Mouse (Mus musculus): ENCODE results near the gene Rfxank. TPM values are rescaled to one million over a fixed set of nuclear protein-coding genes. Genes with fewer than 3 reads are reported as not detected.

The Rfxank gene
- total RNA-seq, 2 experiments from 2014 or later: 18.0 to 23.9 TPM

DNA sequence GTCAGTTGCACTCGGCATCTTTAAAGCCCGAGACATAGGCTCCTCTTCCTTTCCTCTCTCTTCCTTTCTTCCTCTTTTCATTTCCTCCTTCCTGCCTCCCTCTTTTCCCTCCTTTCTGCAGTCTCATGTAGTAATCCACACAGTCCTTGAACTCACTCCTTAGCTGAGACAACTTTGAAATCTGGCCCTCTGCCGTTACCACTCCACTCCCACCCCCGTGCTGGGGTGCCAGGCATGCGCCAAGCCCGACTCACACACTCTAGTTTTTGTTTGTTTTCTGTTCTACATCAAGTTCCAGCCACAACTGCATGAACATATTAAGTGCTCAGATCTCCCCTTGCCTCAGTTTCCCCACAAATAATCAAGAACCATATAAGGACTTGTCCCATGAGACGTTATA lies 34.0 kb downstream of the Rfxank start:
- DNase-seq: no peak

DNA sequence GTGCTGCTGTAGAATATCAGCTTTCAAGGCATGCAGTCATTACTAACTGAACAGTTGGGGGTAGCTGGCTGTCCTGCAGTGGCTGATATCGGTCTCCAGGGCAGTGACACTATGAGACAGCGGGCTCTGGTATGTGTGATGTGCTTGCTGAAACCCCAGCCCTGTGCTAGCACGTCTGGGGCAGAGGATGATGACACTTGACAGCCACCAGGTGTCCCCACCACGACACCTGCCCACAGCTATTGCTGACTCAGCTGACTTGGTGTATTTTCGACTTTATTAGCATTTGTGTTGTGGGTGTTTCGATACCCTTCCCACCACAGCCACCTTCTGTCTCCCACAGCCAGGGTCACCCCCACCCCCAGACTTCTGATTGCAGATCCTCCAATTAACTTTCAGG lies 34.4 kb downstream of the Rfxank start:
- DNase-seq: peak; percentile 53

DNA sequence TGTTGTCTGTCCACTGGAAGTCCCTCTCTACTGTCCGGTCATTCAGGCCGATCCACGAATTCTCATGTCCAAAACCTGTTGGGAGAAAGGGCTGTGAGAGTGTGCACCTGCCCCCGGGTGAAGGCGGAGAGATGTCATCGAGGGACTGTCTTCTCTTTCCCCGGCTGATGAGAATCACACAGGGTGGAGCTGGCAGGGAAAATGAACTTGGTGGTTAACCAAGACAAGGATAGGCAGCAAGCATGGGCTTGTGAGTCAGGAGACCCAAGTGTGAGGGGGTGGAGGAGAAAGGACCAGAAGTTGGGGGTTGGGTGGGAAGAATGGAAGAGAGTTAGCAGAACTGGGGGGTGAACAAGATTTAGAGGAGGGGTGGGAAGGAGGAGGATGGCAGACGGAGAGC lies 38.7 kb downstream of the Rfxank start:
- DNase-seq: no peak

DNA sequence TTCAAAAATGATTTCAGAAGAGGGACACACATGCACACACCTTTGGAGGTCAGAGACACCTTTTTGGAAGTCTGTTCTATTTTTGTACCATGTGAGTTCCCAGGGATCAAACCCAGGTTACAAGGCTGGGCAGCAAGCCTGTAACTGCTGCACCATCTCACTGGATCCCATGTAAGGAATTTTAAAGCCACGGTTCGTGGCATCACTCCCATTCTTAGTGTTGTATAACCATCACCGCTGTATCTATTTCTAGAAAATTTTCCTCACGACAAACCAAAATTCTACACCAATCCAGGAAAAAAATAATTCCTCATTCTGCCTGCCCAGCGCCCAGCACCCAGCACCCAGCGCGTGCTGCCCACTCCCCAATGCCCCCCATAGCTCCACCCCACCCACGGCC lies 39.7 kb downstream of the Rfxank start:
- no peak for DNase-seq

DNA sequence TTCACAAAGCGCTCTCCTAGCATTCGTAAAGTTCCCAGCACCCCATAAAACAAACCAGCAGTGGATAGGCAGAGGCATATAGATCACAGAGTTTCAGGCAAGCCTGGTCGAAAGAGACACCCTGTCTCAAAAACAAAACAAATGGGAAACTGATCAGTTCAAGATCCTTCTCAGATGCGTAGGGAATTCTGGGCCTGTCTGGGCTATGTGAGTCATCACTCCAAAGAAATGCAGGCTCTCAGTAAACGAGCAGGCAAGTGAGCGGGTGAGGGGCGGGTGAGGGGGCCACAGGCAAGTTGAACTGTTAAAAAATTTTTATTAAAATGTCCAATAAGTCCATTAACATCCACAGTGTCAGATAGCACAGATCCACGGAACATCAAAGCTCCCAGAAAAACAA lies 46.2 kb downstream of the Rfxank start:
- no peak for DNase-seq

DNA sequence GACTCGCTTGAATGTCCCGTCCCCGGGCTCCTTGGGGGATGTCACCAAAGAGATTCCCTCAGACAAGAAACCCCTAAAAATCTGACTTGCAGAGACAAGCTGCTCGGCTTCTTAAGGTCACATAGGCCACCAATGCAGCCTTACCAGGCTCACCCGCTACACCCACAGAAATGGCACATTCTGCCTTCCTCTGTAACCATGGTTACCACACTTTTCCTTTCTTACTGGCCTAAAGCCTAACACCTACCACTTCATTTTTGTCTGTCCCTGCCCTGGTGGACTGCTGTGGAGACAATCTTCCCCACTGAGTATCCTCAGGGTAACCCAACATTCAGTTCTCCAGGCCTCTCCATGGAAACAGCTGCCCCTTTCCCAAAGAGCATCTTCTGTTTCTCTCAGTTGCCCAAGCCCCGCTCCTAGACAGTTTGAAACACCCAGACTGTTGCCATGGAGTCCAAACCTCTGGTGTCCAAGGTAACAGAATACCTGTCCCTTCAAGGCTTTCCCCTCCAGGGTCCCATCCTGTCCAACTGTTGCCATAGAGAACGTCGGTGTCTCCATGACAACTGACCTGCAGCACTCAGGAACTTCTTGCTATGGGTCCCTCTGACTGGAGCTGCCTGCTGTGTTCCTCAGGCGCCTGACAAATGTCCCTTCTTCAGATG lies 49.5 kb downstream of the Rfxank start:
- DNase-seq: no peak

DNA sequence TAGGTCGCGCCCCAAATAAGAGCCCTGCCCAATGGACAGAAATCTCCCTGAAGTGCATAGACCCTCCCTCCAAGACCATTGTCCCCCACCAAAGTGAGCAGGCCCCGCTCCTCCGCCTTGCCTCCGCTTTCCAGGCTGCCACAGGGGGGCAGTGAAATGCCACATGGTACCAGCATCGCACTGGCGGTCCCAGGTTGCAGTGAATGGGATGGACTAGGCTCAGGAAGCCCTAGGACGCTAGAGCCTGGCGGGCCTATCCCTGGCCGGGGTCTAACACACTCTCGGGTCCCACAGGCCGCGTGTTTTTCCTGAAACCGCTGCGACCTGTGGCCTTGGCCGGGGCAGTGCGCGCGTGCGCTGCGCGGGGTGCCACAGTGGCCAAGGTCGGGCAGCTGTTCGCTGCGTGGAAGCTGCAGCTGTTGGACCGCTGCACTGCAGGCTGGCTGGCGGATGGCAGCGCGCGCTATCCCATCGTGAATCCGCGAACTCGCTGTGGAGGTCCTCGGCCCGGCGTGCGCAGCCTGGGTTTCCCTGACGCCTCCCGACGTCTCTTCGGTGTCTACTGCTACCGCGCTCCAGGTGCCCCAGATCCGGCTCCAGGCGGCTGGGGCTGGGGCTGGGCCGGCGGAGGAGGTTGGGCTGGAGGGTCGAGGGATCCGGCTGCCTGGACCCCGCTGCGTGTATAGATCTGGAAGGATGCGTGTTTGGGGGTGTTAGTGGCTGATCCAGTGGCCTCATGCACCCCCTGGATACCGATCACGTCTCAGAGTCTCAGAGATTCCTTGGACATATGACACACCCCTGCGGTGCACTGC lies 50.9 kb downstream of the Rfxank start:
- peak; percentile 64 for DNase-seq

DNA sequence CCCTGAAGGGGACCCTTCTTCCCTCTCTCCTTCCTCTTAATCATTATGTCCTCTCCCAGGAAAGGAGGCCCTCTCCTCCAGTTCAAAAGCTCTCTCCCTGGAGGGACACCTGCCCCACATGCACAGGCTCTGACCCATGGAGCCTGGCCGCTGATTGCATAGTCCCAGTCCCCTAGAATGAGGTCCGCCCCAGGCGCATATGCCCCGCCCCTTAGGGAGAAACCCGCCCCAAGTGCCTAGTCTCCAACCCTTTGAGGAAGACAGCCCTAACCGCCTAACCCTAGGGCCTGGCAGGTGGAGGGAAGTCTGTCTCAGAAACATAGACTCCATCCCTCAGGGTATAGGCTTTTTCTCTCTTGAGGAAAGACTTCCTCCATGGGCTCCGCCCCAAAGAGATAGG lies 51.7 kb downstream of the Rfxank start:
- peak; percentile 14 for DNase-seq

DNA sequence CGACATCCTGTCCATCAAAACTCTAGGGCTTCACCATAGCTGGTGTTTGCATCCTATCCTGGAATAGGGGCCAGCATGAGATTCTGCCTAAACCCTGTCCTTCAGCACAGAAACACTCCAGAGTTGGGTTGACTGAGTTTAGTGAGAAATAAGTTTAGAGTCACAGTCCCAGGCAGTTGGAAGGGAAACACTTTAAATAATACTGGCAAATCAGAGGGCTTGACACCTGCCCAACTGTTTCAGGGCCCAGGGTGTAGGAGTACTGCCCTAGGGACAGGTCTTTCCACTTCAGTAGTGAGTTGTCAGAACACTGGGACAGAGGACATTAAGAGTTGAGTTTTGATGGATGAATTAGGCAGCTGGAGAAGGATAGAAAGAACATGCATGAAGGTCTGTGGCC lies 52.8 kb downstream of the Rfxank start:
- DNase-seq: no peak

DNA sequence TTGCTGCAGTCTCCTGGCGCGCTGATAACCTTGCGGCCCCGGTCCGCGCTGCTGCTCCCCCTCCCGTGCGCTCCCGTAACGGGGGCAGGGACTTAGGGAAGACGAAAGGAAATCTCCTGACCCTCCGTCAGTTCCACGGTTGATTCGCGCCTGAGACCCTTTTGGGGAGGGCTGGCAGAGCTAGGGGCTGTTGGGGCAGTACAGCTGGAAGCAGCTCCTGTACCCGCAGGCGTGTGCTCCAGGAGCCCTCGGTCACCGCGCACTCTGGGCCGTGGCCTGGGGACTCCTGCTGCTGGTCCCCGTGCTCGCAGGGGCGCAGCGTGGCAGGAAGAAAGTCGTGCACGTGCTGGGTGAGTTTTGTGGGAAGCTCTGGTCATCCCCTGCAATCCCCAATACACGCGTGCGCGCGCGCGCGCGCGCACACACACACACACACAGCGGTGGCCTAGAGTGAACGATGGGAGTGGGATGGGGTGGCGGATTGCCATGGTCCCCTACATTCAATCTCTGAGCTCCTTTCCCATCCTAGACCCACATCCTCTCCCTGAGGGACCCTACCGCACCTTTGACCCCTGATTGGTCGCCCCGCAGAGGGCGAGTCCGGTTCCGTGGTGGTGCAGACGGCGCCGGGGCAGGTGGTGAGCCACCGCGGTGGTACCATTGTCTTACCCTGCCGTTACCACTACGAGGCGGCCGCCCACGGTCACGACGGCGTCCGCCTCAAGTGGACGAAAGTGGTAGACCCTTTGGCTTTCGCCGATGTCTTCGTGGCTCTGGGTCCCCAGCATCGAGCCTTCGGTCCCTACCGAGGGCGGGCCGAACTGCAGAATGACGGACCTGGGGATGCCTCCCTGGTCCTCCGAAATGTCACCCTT lies 54.5 kb downstream of the Rfxank start:
- peak; percentile 15 for DNase-seq

DNA sequence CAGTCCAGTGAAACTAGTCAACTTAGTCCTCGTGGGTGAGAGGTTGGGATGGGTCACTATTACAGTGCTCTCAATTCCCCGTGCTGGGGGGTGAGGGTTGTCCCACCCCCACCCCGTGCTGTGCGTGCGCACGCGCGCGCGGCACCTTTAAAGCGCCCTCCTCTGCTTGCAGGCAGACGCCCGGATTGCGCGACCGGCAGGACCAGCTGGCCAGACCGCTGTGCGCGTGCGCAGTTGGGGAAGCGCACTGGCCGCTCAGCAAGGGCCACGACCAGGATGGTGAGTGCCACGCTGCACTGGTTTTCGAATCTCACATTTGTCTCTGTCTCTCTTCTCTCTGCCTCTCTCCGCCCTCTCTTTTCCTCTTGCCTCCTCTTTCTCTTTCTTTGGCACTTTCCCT lies 55.7 kb downstream of the Rfxank start, which contains the start of gene Hapln4:
Gene Hapln4 (plus strand): TSS at position 173 of the 400 bp plus-strand sequence.
- peak; percentile 71 for DNase-seq

DNA sequence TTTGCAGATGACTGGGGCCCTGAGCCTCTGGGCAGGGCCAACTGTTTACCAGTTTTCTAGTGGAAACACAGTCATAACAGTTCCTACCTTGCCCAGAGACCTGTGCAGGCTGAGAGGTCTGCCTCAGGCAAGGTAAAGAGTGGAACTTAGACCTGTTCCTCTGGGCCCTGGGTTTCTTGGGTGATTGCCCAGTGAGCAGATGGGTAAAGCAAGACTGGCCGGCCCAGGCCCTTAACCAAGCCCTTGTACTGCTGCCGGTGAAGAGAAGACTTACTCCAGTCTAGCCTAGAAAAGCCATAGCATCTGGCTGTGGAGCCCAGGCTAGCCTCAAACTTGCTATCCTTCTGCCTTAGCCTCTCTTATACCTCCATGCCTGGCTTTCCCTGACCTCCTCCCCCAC lies 57.0 kb downstream of the Rfxank start:
- no peak for DNase-seq

Small RNAs within 50 kb of the gene (microRNA-seq; reads per million reads assigned to microRNA genes)
- not detected for gene Mir7066

Other genes starting within 250 kb of the Rfxank start
- under 1 TPM; 0.79 to 0.84 TPM for gene Tssk6, start 237.0 kb downstream of the Rfxank start, total RNA-seq (2021)
- gene Ndufa13, start 236.6 kb downstream of the Rfxank start, total RNA-seq (2021): 100 to 1,000 TPM; 237 to 261 TPM
- gene Yjefn3, start 236.4 kb downstream of the Rfxank start, total RNA-seq (2021): 1 to 10 TPM; 5.5 TPM
- 10 to 100 TPM; 84.4 to 90.0 TPM for gene Gatad2a, start 142.8 kb downstream of the Rfxank start, total RNA-seq (2021)
- 10 to 100 TPM; 53.8 to 56.2 TPM for gene Mau2, start 96.4 kb downstream of the Rfxank start, total RNA-seq (2021)
- gene Sugp1, start 96.3 kb downstream of the Rfxank start, total RNA-seq (2021): 10 to 100 TPM; 24.1 to 29.7 TPM
- 1 to 10 TPM; 4.3 to 9.3 TPM for gene Tm6sf2, start 66.2 kb downstream of the Rfxank start, total RNA-seq (2021)
- gene Hapln4, start 55.7 kb downstream of the Rfxank start, total RNA-seq (2021): under 1 TPM; 0.24 to 0.36 TPM
- gene Ncan, start 18.3 kb downstream of the Rfxank start, total RNA-seq (2021): 1 to 10 TPM in 1 of 2 experiments, under 1 TPM in 1; 0.81 to 1.2 TPM
- gene Nr2c2ap, start 7.8 kb downstream of the Rfxank start, total RNA-seq (2021): 10 to 100 TPM; 15.7 to 16.1 TPM
- gene Borcs8, start 345 bp upstream of the Rfxank start, total RNA-seq (2021): 10 to 100 TPM; 45.0 to 48.5 TPM
- gene Mef2b, start 557 bp upstream of the Rfxank start, total RNA-seq (2021): under 1 TPM; 0.36 to 0.54 TPM
- 10 to 100 TPM; 43.1 to 47.0 TPM for gene Tmem161a, start 33.2 kb upstream of the Rfxank start, total RNA-seq (2021)
- gene Slc25a42, start 73.2 kb upstream of the Rfxank start, total RNA-seq (2021): 100 to 1,000 TPM; 124 to 184 TPM
- 10 to 100 TPM; 28.9 to 48.5 TPM for gene Sugp2, start 95.1 kb upstream of the Rfxank start, total RNA-seq (2021)
- gene Armc6, start 95.3 kb upstream of the Rfxank start, total RNA-seq (2021): 10 to 100 TPM; 11.2 to 13.2 TPM
- gene Homer3, start 143.7 kb upstream of the Rfxank start, total RNA-seq (2021): 10 to 100 TPM; 23.8 to 33.3 TPM
- 10 to 100 TPM; 63.4 to 67.7 TPM for gene Ddx49, start 163.3 kb upstream of the Rfxank start, total RNA-seq (2021)
- 100 to 1,000 TPM; 203 to 216 TPM for gene Cope, start 163.4 kb upstream of the Rfxank start, total RNA-seq (2021)
- 1 to 10 TPM; 2.3 to 3.7 TPM for gene Cers1, start 176.6 kb upstream of the Rfxank start, total RNA-seq (2021)
- 1 to 10 TPM in 1 of 2 experiments, under 1 TPM in 1; 0.88 to 1.2 TPM for gene Gdf1, start 190.7 kb upstream of the Rfxank start, total RNA-seq (2021)
- 10 to 100 TPM; 49.1 to 51.4 TPM for gene Upf1, start 214.1 kb upstream of the Rfxank start, total RNA-seq (2021)
- gene Comp, start 234.4 kb upstream of the Rfxank start, total RNA-seq (2021): 1 to 10 TPM in 1 of 2 experiments, under 1 TPM in 1; 0.97 to 2.0 TPM

All from adrenal gland, postnatal 10 days (tissue).